Mouse (Mus musculus): ENCODE data around the gene Dnajb2. TPM values are rescaled to one million over a fixed set of nuclear protein-coding genes. Genes with fewer than 3 reads are reported as not detected.
A peak's percentile ranks its signal among the peaks of the same experiment; 100 is the strongest.

Dnajb2 gene
- polyA plus RNA-seq, 2 experiments, result 12.5 to 21.1 TPM

DNA sequence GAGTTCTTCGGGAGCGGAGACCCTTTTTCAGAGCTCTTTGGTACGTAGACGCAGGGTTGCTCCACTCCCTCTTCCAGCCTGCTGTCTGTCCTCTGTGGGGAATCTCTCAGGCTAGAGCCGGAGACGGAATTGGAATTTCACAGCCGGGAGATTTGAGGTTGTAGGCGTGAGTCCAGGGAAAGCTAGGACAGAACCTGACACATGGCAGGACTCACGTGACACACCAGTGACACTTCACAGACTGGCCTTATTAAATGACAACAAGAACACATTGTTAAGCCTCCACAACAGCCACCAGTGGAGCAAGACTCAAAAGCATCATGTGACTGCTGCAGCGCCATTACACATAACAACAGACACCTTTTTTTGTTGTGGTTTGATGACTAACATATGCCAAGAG, 3.4 kb downstream of the Dnajb2 start:
- H3K9me3 ChIP-seq (ENCODE audit: control insufficient read depth, low read length), result no peaks in the 10 kb centered on the region
- no peak for ATAC-seq (ENCODE audit: insufficient read depth)
- WGBS (ENCODE audit: insufficient replicate concordance), result 83% methylated on average over 10 of the region's 10 CpGs
- no peak for TF ChIP-seq EP300 (IDR thresholded peaks at IDR 0.05; ENCODE audit: low read depth)
- no peak for TF ChIP-seq CTCF (IDR thresholded peaks at IDR 0.05; ENCODE audit: low read depth)
- DNase-seq (ENCODE audit: low read depth in 3 of 3, low spot score in 3 of 3), result no peak
- no peaks in the 10 kb centered on the region; the same call in 1 of the 2 replicates for H3K36me3 ChIP-seq (replicated peaks; ENCODE audit: control insufficient read depth, insufficient read depth, low read depth)
- peaks cover 15 to 31% of the 10 kb centered on the region in 2 experiments for H3K4me1 ChIP-seq (replicated peaks; ENCODE audit: control insufficient read depth in 2 of 2, insufficient read depth in 2 of 2, low read length in 1 of 2)
- no peak overlapping the region for H3K27ac ChIP-seq
- no peak overlapping the region for H3K4me3 ChIP-seq (ENCODE audit: insufficient read depth in 1 of 2, low read depth in 2 of 2, low read length in 2 of 2)
- H3K9ac ChIP-seq (replicated peaks), result no peak overlapping the region
- no peaks in the 10 kb centered on the region for H3K27me3 ChIP-seq (ENCODE audit: control insufficient read depth, insufficient read depth, low read length)
- H3K4me2 ChIP-seq (ENCODE audit: low read depth), result no peak overlapping the region

DNA sequence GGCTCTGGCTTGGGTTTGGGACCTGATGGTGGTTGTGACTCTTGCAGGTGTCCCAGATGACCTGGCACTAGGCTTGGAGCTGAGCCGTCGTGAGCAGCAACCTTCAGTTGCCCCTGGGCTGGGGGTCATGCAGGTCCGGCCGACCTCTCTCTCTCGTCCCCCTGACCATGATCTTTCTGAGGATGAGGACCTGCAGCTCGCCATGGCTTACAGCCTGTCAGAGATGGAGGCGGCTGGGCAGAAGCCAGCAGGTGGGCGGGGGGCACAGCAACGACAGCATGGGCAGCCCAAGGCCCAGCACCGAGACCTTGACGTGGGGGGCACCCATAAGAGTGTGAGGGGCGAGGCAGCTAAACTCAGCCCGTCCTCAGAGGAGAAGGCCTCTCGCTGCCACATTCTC, 7.2 kb downstream of the Dnajb2 start:
- Histone ChIP-seq H3K36me3 (replicated peaks; ENCODE audit: control insufficient read depth, insufficient read depth, low read depth) (no peaks in the 10 kb centered on the region; the same call in 1 of the 2 replicates), H3K9me3 (ENCODE audit: control insufficient read depth, low read length) (no peaks in the 10 kb centered on the region), H3K27ac (no peak overlapping the region), H3K4me2 (ENCODE audit: low read depth) (no peak overlapping the region), H3K4me1 (replicated peaks; ENCODE audit: control insufficient read depth in 2 of 2, insufficient read depth in 2 of 2, low read length in 1 of 2) (peaks cover 0 to 2% of the 10 kb centered on the region in 2 experiments; a peak in 2 of 4 replicates), H3K9ac (replicated peaks) (no peak overlapping the region), H3K27me3 (ENCODE audit: control insufficient read depth, insufficient read depth, low read length) (no peaks in the 10 kb centered on the region), H3K4me3 (ENCODE audit: insufficient read depth in 1 of 2, low read depth in 2 of 2, low read length in 2 of 2) (no peak overlapping the region)
- DNase-seq (ENCODE audit: low read depth in 3 of 3, low spot score in 3 of 3) (no peak), ATAC-seq (ENCODE audit: insufficient read depth) (no peak)
- TF ChIP-seq CTCF (IDR thresholded peaks at IDR 0.05; ENCODE audit: low read depth) (no peak), EP300 (IDR thresholded peaks at IDR 0.05; ENCODE audit: low read depth) (no peak)
- WGBS (ENCODE audit: insufficient replicate concordance), result 81% methylated on average over 14 of the region's 14 CpGs

DNA sequence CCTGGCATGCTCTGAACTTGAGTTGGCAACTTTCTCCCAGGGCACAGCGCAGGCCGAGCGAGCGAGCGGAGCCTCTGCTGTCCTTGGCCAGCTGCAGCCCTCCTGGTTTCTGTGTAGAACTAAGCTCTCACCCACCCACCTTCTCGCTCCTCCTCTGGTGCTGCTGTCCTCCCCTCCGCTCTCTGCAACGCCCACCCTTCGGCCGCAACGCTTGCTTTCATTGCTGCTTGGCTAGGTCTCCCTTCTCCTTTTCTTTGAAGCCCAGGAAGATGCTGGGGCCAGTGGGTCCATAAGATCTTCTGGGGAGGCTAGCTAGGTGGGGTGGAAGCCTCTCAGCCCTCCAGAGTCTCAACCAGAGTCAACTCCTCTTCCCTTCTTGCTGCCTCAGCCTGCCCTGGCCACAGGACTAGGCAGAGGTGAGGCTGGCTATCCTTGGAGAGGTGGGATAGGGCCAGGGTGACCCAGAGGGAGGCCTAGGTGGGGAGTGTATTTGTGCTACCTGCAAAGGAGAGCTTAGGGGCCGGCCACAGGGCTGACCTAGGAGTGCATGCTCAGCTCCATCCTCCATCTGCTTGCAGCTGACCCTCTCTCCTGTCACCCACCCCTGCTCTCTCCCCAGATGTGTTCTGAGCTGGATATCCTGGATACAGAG, 8.1 kb downstream of the Dnajb2 start:
- Histone ChIP-seq H3K4me3 (ENCODE audit: insufficient read depth in 1 of 2, low read depth in 2 of 2, low read length in 2 of 2) (no peak overlapping the region), H3K4me2 (ENCODE audit: low read depth) (no peak overlapping the region), H3K9ac (replicated peaks) (no peak overlapping the region), H3K27me3 (ENCODE audit: control insufficient read depth, insufficient read depth, low read length) (no peaks in the 10 kb centered on the region), H3K36me3 (replicated peaks; ENCODE audit: control insufficient read depth, insufficient read depth, low read depth) (no peaks in the 10 kb centered on the region; the same call in 1 of the 2 replicates), H3K9me3 (ENCODE audit: control insufficient read depth, low read length) (no peaks in the 10 kb centered on the region), H3K27ac (no peak overlapping the region), H3K4me1 (replicated peaks; ENCODE audit: control insufficient read depth in 2 of 2, insufficient read depth in 2 of 2, low read length in 1 of 2) (0 out of 4 replicates have a peak, but pooled peaks cover 0 to 3% of the 10 kb centered on the region in 2 experiments)
- TF ChIP-seq CTCF (IDR thresholded peaks at IDR 0.05; ENCODE audit: low read depth) (no peak), EP300 (IDR thresholded peaks at IDR 0.05; ENCODE audit: low read depth) (no peak)
- WGBS (ENCODE audit: insufficient replicate concordance), result 81% methylated on average over 12 of the region's 12 CpGs
- peak; percentile 13; the same call in 1 of the 2 replicates for ATAC-seq (ENCODE audit: insufficient read depth)
- DNase-seq (ENCODE audit: low read depth in 3 of 3, low spot score in 3 of 3), result no peak

DNA sequence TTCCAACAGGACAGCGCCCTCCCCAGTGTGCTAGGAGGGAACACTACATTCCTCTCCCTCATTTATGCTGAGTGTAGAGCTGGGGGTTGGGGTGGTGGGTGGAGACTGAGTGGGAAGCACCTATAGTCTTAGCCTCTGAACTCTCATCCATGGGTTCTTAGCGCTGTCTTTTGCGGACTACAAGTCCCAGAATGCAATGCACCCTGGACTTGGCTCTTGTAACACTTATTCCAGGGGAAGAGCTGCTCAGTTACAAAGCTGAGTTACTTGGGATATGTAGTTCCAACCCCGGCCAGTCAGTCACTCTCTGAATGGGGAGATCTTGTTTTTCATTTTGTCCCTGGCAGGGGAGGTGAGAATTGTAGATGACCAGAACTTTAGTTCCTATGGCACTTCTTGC, 8.6 kb downstream of the Dnajb2 start:
- ATAC-seq (ENCODE audit: insufficient read depth) (peak; percentile 63), DNase-seq (ENCODE audit: low read depth in 3 of 3, low spot score in 3 of 3) (peak; percentile 43 to 53 (median 44))
- Histone ChIP-seq H3K27me3 (ENCODE audit: control insufficient read depth, insufficient read depth, low read length) (no peaks in the 10 kb centered on the region), H3K4me1 (replicated peaks; ENCODE audit: control insufficient read depth in 2 of 2, insufficient read depth in 2 of 2, low read length in 1 of 2) (0 out of 4 replicates have a peak, but pooled peaks cover 0 to 3% of the 10 kb centered on the region in 2 experiments), H3K4me3 (ENCODE audit: insufficient read depth in 1 of 2, low read depth in 2 of 2, low read length in 2 of 2) (no peak overlapping the region), H3K4me2 (ENCODE audit: low read depth) (no peak overlapping the region), H3K36me3 (replicated peaks; ENCODE audit: control insufficient read depth, insufficient read depth, low read depth) (no peaks in the 10 kb centered on the region; the same call in 1 of the 2 replicates), H3K9me3 (ENCODE audit: control insufficient read depth, low read length) (no peaks in the 10 kb centered on the region), H3K27ac (no peak overlapping the region), H3K9ac (replicated peaks) (no peak overlapping the region)
- TF ChIP-seq CTCF (IDR thresholded peaks at IDR 0.05; ENCODE audit: low read depth) (no peak), EP300 (IDR thresholded peaks at IDR 0.05; ENCODE audit: low read depth) (no peak)
- WGBS (ENCODE audit: insufficient replicate concordance), result 31% methylated on average over 4 of the region's 4 CpGs

DNA sequence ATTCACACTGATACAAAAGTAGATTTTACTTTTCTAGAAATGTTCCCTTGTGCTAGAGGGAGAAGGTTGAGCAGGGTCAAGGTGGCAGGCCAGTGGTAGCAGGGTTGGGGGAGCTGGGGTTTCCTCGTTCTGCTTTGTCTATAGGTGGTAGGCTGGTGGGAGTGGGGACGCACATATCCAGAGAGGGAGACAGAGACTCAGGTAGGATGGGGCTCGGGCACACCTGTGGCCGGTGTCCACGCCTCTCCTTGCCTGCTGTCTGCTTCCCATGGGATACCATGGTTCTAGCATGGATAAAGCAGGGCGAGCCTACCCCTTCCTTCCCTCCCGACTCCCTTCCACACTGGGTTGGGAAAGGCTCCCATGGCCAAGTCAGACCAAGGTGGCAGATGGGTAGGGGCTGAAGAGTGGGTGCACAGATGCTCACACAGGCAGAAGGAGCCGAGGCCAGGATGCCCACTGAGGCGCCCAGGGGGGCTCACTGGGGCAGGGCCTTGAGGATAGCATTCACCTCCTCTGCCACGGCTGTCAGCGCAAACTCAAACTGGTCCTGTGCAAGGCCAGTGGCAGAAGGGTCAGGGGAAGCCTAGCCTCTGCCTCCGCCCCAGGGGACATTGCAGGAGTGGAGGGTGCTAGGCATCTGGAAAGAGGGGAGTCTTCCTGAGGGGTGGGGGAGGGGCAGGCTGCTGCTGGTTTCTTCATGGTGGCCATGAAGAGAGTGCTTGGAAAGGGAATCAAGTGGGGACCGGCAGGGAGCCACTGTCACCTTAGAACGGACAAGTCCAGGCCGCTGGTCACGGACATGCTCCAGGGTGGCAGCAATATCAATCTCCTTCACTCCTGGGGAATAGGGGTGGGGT, 11.1 kb downstream of the Dnajb2 start:
- H3K9ac ChIP-seq (replicated peaks), result no peak overlapping the region
- ATAC-seq (ENCODE audit: insufficient read depth), result no peak
- 71% methylated on average over 16 of the region's 16 CpGs for WGBS (ENCODE audit: insufficient replicate concordance)

More for the DNA sequence above, 11.1 kb downstream of the Dnajb2 start:
- no peak for DNase-seq (ENCODE audit: low read depth in 3 of 3, low spot score in 3 of 3)
- H3K27ac ChIP-seq, result no peak overlapping the region
- H3K4me1 ChIP-seq (replicated peaks; ENCODE audit: control insufficient read depth in 2 of 2, insufficient read depth in 2 of 2, low read length in 1 of 2), result peaks cover 0 to 6% of the 10 kb centered on the region in 2 experiments; a peak in 2 of 4 replicates
- no peak overlapping the region for H3K4me3 ChIP-seq (ENCODE audit: insufficient read depth in 1 of 2, low read depth in 2 of 2, low read length in 2 of 2)
- H3K27me3 ChIP-seq (ENCODE audit: control insufficient read depth, insufficient read depth, low read length), result no peaks in the 10 kb centered on the region
- H3K36me3 ChIP-seq (replicated peaks; ENCODE audit: control insufficient read depth, insufficient read depth, low read depth), result no peaks in the 10 kb centered on the region; the same call in 1 of the 2 replicates
- TF ChIP-seq EP300 (IDR thresholded peaks at IDR 0.05; ENCODE audit: low read depth), result no peak
- no peak for TF ChIP-seq CTCF (IDR thresholded peaks at IDR 0.05; ENCODE audit: low read depth)
- no peak overlapping the region for H3K4me2 ChIP-seq (ENCODE audit: low read depth)
- H3K9me3 ChIP-seq (ENCODE audit: control insufficient read depth, low read length), result no peaks in the 10 kb centered on the region

All from liver, embryonic 14.5 days (tissue).